Mouse (Mus musculus) kidney, adult 2 months (tissue): Measurements from ENCODE around the gene Birc7. TPM values are rescaled to one million over a fixed set of nuclear protein-coding genes. Genes with fewer than 3 reads are reported as not detected.

Experiments
- DNase-seq: peaks from one replicate; pipeline ENCODE4 v3.0.0; 2021
- H3K27ac ChIP-seq: fragments of 200-500 bp; 2 replicates; pipeline ENCODE4 v1.5.1; 2012; ENCODE audit warnings: low read depth, low read length, control low read depth, inconsistent platforms; ENCODE audit not compliant: insufficient read depth
- H3K27me3 ChIP-seq: fragments of 200-500 bp; replicated peaks from 2 replicates; pipeline ENCODE4 v1.6.1; 2012; ENCODE audit warnings: mild to moderate bottlenecking, moderate library complexity, low read length, inconsistent platforms; ENCODE audit not compliant: control insufficient read depth, insufficient read depth
- H3K36me3 ChIP-seq: fragments of 200-500 bp; 2 replicates; pipeline ENCODE4 v1.6.1; 2012; ENCODE audit warnings: mild to moderate bottlenecking, moderate library complexity, low read length, inconsistent platforms; ENCODE audit not compliant: control insufficient read depth, insufficient read depth
- H3K4me1 ChIP-seq: fragments of 200-500 bp; 2 replicates; pipeline ENCODE4 v1.6.1; 2011; ENCODE audit warnings: low read length; ENCODE audit not compliant: control insufficient read depth, insufficient read depth
- H3K4me3 ChIP-seq: fragments of 200-500 bp; 2 replicates; pipeline ENCODE4 v1.5.1; 2011; ENCODE audit warnings: mild to moderate bottlenecking, low read depth, low read length, control low read depth; ENCODE audit not compliant: insufficient read depth
- CTCF ChIP-seq: fragments of 200-500 bp; conservative IDR thresholded peaks from 2 replicates; pipeline ENCODE4 v1.5.1; 2011; ENCODE audit warnings: low read depth, mild to moderate bottlenecking, control low read depth, low read length, moderate library complexity, mixed read lengths; ENCODE audit not compliant: insufficient read depth, insufficient read length
- POLR2A ChIP-seq: fragments of 200-500 bp; IDR thresholded peaks from one replicate; pipeline ENCODE4 v1.6.1; 2011; ENCODE audit warnings: low read depth, low read length, control low read depth
- WGBS: fragments of 180-500 bp; shearing (Covaris S2); methylation state at CpG from one replicate; pipeline ENCODE4 v1.1.7; 2018; 5-methylcytosine and 5-hydroxymethylcytosine counted together
- polyA plus RNA-seq: library from polyadenylated mRNA; depleted of rRNA; stranded (reverse); fragments of >200 nt; gene quantifications from 2 replicates; pipeline ENCODE4 v1.2.3, GENCODE M21; 2012

Birc7 gene
- polyA plus RNA-seq, 1 experiment = not detected

- Histone ChIP-seq H3K27ac (no peak overlapping the region), H3K4me3 (no peak overlapping the region), H3K36me3 (no peaks in the 10 kb centered on the region), H3K27me3 (no peaks in the 10 kb centered on the region), H3K4me1 (no peaks in the 10 kb centered on the region; the same call in 1 of the 2 replicates)
- TF ChIP-seq CTCF = no peak
- TF ChIP-seq POLR2A = no peak
- no peak for DNase-seq
- WGBS = 64% methylated on average over 7 of the region's 7 CpGs
Measured at GRCm38 (mm10) chr2:180959605-180960004, 30.8 kb downstream of the Birc7 start.

DNA sequence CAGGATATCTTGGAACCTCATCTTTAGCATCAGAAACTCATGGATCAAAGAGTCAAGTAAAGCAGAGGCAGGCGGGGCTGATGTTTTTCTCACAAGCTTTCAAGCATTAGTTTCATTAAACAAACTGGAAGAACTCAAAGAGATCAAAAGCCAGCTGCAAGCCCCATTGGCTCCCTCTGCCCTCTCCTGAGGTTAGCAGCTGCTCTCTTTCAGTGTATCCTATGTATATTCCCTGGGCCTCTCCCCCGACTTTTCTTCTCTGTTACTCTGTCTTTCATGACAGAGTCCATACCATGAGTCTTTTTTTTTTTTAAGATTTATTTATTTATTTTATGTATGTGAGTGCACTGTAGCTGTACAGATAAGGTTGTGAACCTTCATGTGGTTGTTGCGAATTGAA is 31.4 kb downstream of the Birc7 start:
- no peak for DNase-seq
- Histone ChIP-seq H3K27me3 (no peaks in the 10 kb centered on the region), H3K4me1 (no peaks in the 10 kb centered on the region), H3K27ac (no peak overlapping the region), H3K4me3 (no peak overlapping the region), H3K36me3 (no peaks in the 10 kb centered on the region)
- no peak for TF ChIP-seq POLR2A
- TF ChIP-seq CTCF = no peak
- 64% methylated on average over 3 of the region's 3 CpGs for WGBS

DNA sequence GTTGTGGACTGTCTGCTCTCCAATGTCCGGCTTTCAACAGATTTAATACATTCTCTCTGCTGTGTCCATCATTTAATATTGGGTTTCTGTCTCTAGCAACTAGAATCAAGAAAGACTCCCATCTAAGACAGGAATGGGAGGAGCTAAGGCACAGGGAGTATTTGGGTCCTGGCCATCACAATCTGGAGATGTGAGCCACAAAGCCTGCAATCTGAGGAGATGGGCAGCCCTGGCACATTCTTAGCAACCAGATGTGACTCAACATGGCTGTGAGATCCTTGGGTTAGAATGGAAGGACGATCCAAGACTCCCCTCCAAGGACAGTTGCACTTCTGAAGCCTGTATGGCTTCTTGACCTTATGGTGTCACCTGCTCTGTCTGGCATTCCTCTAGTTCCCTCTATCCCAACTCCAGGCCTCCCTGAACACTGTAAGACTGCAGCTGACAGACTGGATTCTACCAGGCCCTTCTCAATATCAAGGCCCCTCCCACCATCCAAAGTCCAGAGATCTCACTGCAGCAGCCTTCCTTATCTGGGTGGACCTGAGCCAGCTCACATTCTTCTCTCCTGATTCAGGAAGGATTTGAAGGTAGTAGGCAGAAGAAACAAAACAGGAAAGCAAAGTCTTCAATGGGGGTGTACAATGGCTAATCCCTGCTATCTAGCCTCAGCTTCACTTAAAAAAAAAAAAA is 33.9 kb downstream of the Birc7 start:
- no peak for TF ChIP-seq CTCF
- TF ChIP-seq POLR2A = no peak
- no peak overlapping the region for H3K27ac ChIP-seq
- H3K4me3 ChIP-seq = no peak overlapping the region
- DNase-seq = peak; percentile 28
- H3K36me3 ChIP-seq = no peaks in the 10 kb centered on the region
- H3K4me1 ChIP-seq = no peaks in the 10 kb centered on the region
- 70% methylated on average over 2 of the region's 2 CpGs for WGBS
- no peaks in the 10 kb centered on the region for H3K27me3 ChIP-seq

DNA sequence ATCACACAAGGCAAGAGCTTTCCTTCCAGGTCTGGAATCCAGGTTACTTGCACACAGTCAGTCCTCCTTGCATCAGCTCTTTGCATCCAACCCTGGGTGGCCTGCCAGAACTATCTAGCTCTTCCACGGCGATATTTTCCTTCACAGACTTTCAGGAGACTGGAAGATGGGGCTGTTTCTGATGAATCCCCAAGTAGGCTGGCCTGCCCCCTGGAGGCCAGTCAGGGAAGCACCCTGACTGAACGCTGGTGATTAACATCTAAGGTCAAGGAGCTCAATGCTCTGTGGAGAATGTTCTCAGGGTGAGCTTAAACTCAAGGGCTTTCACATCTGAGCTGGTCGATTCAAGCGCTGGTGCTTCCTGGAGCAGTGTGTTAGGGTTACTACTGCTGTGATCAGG is 35.1 kb downstream of the Birc7 start:
- TF ChIP-seq CTCF (peak; percentile 87), POLR2A (no peak)
- 2% methylated on average over 5 of the region's 5 CpGs for WGBS
- Histone ChIP-seq H3K27me3 (no peaks in the 10 kb centered on the region), H3K4me3 (no peak overlapping the region), H3K27ac (no peak overlapping the region), H3K4me1 (no peaks in the 10 kb centered on the region; the same call in 1 of the 2 replicates), H3K36me3 (no peaks in the 10 kb centered on the region)
- peak; percentile 81 for DNase-seq

DNA sequence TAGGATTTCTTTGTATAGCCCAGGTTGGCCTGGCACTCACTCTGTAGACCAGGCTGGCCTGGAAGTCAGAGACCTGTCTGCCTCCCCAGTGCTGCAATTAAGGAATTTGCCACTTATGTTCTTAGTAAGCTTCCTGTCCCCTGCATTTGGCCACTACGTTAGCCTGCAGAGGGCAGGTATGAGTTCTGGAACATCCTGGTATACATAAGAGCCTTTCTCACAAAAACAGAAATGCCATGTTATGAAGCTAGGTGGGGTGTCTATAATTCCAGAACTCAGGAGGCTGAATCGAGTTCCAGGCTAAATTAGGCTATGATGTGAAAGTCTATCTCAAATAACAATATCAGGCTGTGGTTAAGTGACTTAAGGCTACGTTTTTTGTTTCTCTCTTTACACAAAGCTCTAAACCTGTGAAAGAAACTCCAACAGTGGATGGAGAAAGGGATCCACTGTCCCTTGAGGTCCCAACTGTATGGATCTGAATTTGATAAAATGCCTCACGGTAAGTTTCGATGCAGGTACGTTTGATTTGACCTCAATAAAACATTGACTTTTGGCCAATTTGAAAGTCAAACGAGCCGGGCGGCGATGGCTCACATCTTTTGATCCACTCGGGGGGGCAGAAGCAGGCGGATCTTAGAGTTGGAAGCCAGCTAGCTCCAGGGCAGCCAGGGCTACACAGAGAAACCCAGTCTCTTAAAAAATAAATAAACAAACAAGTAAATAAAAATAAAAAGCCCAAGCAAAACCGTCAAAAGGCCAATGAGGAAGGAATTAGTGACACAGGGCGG is 37.5 kb downstream of the Birc7 start:
- Histone ChIP-seq H3K36me3 (no peaks in the 10 kb centered on the region), H3K27ac (peak overlapping the region; percentile 88), H3K4me1 (no peaks in the 10 kb centered on the region; the same call in 1 of the 2 replicates), H3K4me3 (peak overlapping the region; percentile 73), H3K27me3 (no peaks in the 10 kb centered on the region)
- DNase-seq = peak; percentile 34
- TF ChIP-seq POLR2A (no peak), CTCF (peak; percentile 26; the same call in 1 of the 2 replicates)
- WGBS = 4% methylated on average over 14 of the region's 14 CpGs

DNA sequence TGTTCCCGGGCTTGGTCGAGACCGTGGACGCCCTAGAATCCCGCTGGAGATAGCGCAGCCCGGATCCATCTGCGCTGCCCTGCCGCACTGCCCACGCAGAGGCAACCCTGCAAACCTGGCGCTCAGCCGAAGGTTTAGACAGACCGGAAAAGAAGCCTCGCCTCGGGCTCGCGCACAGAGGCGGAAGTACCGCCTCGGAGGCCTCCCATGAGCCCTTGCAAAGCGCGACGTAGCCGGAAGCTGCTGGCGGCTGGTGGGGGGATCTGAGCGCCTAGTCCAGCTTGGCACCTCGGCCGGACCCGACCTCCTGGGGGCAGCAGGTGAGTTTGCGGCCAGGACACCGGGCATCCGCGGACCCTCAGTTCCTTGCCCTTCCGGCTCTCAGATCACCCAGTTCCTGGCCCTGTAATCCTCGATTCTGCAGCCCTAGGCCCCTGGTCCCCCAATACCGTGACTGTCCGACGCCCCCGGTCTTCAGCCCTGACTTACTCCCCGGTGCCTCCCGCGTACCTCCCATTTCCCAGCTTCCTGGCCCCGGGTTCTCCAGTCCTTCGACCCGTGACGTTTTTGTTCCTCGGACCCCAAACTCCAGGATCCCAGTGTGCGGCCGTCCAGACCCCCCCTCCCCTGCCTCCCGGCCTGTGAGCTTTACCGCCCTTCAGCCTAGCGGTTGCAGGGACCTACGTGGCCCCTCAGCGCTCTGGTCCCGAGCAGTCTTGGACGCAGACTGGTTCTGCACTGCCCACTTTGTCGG is 38.4 kb downstream of the Birc7 start, which contains the start of gene Arfgap1:
Arfgap1 (plus strand) TSS at position 216 of the 754 bp plus-strand sequence.
- H3K4me1 ChIP-seq = no peaks in the 10 kb centered on the region; the same call in 1 of the 2 replicates
- H3K27me3 ChIP-seq = no peaks in the 10 kb centered on the region
- H3K27ac ChIP-seq = peak within 1 kb of the TSS; percentile 88
- DNase-seq = peak; percentile 96
- under 1% methylated on average over 57 of the region's 57 CpGs for WGBS
- TF ChIP-seq POLR2A (peak; percentile 76), CTCF (no peak)
- peak within 1 kb of the TSS; percentile 73 for H3K4me3 ChIP-seq
- H3K36me3 ChIP-seq = no peaks in the 10 kb centered on the region
